15 mouse cellular contexts compared by ENCODE assay signal in the genomic region with DNA sequence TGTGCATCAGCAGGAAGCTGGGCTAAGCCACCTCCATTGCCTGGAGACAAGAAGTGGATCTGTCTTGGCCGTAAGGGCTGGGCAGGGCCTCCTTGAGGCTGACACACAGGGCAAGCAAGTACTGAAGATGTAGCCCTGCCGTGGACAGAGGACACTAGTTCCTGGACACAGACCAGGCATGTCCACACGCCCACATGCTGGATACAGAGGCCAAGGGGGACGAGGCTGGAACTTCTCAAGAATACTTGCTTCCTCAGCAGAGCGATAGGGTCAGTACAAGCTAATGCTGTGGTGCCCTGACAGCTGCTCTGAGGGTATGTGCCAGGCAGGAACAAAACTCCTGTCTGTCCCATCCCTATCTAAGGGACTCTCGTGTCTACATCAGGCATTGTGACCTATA.
A peak's percentile ranks its signal among the peaks of the same experiment; 100 is the strongest.
DNase-seq lines count a peak whose midpoint lies in the region.
"Had no signal": no experiment of that assay in that cellular context is flagged by ENCODE, and none has a peak within 500 bp of the region (broad histone marks: within the 10 kb centered on the region; RNA-seq: fewer than 3 reads in every experiment).

No protein-coding gene starts in this region.

- peak; percentile 46 for DNase-seq in kidney, adult 11 months
- no peak for DNase-seq in kidney, postnatal 4 days
- peak; percentile 50 for DNase-seq in kidney, adult 9 months
- DNase-seq in kidney, postnatal 10 days, result no peak
- DNase-seq in kidney, postnatal 36 days, result peak; percentile 47 to 64
- no peak for DNase-seq in right cerebral cortex, postnatal 36 days (ENCODE audit: low spot score in 2 of 2)
- no peak for DNase-seq in cerebellum, postnatal 25 days
- DNase-seq: adrenal gland, postnatal 10 days; cerebellum, adult 11 months; cerebellum, adult 8-10 months; cerebellum, postnatal 36 days; gastrocnemius, postnatal 10 days; heart, adult 18-20 months; heart, postnatal 10 days; heart, postnatal 4 days had no signal

Comparison
In these comparisons a context has a peak if more than half of its experiments do, and no peak if none do; other contexts are left out.
1. DNase-seq: peak in kidney, adult 11 months (single experiment), kidney, adult 9 months (single experiment) and kidney, postnatal 36 days (2 of 2); none in kidney, postnatal 4 days (0 of 2), kidney, postnatal 10 days (single experiment), right cerebral cortex, postnatal 36 days (0 of 2) and cerebellum, postnatal 25 days (0 of 2).